Mouse (Mus musculus) G1E (cell line): ENCODE measurements at regions not wholly inside any gene's neighbourhood (a gene's known extent, or its start where the extent isn't known, plus 50 kb on each side); places are given as distances from the start of the nearest gene placed in this dataset.

ENCODE experiments used
- ATAC-seq: 2 replicates; pipeline ENCODE4 v1.8.0; 2016; ENCODE audit warnings: mild to moderate bottlenecking; ENCODE audit not compliant: insufficient number of reproducible peaks, poor library complexity, low FRiP score, severe bottlenecking; ENCODE audit errors: extremely low read depth
- DNase-seq: peaks from one replicate; pipeline ENCODE4 v3.0.0; 2012; ENCODE audit warnings: low spot score
- H3K27me3 ChIP-seq: 2 replicates; pipeline ENCODE4 v1.6.1; 2012; ENCODE audit warnings: mild to moderate bottlenecking, low read length, inconsistent platforms; ENCODE audit not compliant: insufficient read depth
- H3K36me3 ChIP-seq: replicated peaks from 2 replicates; pipeline ENCODE3; 2012; ENCODE audit warnings: mild to moderate bottlenecking, inconsistent platforms
- H3K4me1 ChIP-seq: 2 replicates; pipeline ENCODE4 v1.6.1; 2012; ENCODE audit warnings: low read depth, low read length, inconsistent platforms, mixed read lengths; ENCODE audit not compliant: insufficient read depth
- H3K4me3 ChIP-seq: 2 replicates; pipeline ENCODE4 v1.5.1; 2012; ENCODE audit warnings: low read depth, mild to moderate bottlenecking, inconsistent platforms, low read length, moderate library complexity, mixed read lengths
- H3K9me3 ChIP-seq: replicated peaks from 2 replicates; pipeline ENCODE4 v1.6.1; 2012; ENCODE audit warnings: inconsistent platforms
- CTCF ChIP-seq: IDR thresholded peaks from 2 replicates; pipeline ENCODE4 v1.5.1; 2012; ENCODE audit warnings: low read depth, low read length, inconsistent platforms, mixed read lengths
- GATA1 ChIP-seq: IDR thresholded peaks from 2 replicates; pipeline ENCODE4 v1.6.1; 2012; ENCODE audit warnings: borderline replicate concordance, low read length, inconsistent platforms, mixed read lengths
- GATA2 ChIP-seq: IDR thresholded peaks from 2 replicates; pipeline ENCODE4 v1.6.1; 2012; ENCODE audit warnings: low read depth, low read length, inconsistent platforms, borderline replicate concordance
- POLR2AphosphoS5 ChIP-seq: IDR thresholded peaks from 2 replicates; pipeline ENCODE4 v1.6.1; 2012; ENCODE audit warnings: low read depth, low read length, inconsistent platforms; ENCODE audit not compliant: insufficient replicate concordance
- TAL1 ChIP-seq: conservative IDR thresholded peaks from 2 replicates; pipeline ENCODE4 v1.6.1; 2012; ENCODE audit warnings: low read depth, low read length, inconsistent platforms, mixed read lengths

DNA sequence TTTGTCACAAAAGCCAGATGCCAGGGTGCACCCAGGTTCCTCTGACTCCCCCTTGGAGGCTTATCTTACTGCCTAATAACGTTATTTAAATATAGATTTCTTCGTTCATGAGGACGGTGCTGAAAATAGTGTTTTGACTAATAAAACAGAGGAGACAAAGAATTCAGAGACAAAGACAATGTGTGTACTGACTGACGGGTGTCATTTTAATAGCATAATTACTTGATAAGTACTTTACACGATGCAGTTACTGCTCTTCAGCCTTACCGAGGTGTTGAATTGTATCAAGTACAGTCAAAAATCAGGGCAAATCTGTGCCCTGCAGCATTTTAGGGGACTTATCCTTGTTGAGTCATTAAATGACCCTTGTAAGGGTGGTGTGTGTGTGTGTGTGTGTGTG, 133.1 kb upstream of the Dnajc19 start:
- no peak for ATAC-seq
- no peak for DNase-seq
- Histone ChIP-seq H3K9me3 (no peaks in the 10 kb centered on the region), H3K4me1 (no peaks in the 10 kb centered on the region), H3K4me3 (no peak overlapping the region), H3K36me3 (no peaks in the 10 kb centered on the region), H3K27me3 (peaks cover 10% of the 10 kb centered on the region; the same call in 1 of the 2 replicates)
- TF ChIP-seq TAL1, result no peak
- no peak for TF ChIP-seq POLR2AphosphoS5
- TF ChIP-seq GATA2, result no peak
- no peak for TF ChIP-seq GATA1
- TF ChIP-seq CTCF, result no peak

DNA sequence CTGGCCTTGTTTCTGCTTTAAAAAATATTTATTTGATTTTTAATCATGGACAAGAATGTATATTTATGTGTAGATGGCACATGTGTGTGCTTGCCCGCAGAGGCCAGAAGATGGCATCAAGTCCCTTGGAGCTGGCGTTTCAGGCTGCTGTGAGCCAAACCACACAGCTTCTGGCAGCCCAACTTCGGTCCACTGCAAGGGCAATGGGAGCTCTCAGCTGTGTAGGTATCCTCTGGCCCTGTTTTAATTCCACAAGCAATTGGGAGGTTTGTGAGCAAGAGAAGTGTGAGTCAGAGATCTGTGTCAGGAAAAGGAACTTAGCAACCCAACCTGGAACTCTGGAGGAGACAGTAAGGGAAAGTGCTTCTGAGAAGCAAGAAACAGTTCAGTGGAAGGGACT, 125.3 kb upstream of the Dnajc19 start:
- peaks cover 2% of the 10 kb centered on the region; the same call in 1 of the 2 replicates for H3K27me3 ChIP-seq
- no peaks in the 10 kb centered on the region for H3K4me1 ChIP-seq
- H3K9me3 ChIP-seq, result no peaks in the 10 kb centered on the region
- no peak for TF ChIP-seq POLR2AphosphoS5
- no peak for TF ChIP-seq GATA2
- no peak for TF ChIP-seq GATA1
- no peak for TF ChIP-seq CTCF
- TF ChIP-seq TAL1, result no peak
- H3K36me3 ChIP-seq, result no peaks in the 10 kb centered on the region
- H3K4me3 ChIP-seq, result no peak overlapping the region
- DNase-seq (no peak), ATAC-seq (no peak)

GRCm38 (mm10) chr3:34198228-34198627, 117.1 kb upstream of the Dnajc19 start:
- TF ChIP-seq TAL1, result no peak
- no peak for TF ChIP-seq GATA2
- no peak for TF ChIP-seq POLR2AphosphoS5
- TF ChIP-seq GATA1, result no peak
- TF ChIP-seq CTCF, result no peak
- H3K9me3 ChIP-seq, result no peaks in the 10 kb centered on the region
- no peak for ATAC-seq
- no peak for DNase-seq
- no peak overlapping the region for H3K4me3 ChIP-seq
- peaks cover 12% of the 10 kb centered on the region for H3K27me3 ChIP-seq
- H3K36me3 ChIP-seq, result no peaks in the 10 kb centered on the region
- no peaks in the 10 kb centered on the region for H3K4me1 ChIP-seq

- H3K27me3 ChIP-seq, result peaks cover 12% of the 10 kb centered on the region
- no peaks in the 10 kb centered on the region for H3K36me3 ChIP-seq
- ATAC-seq (no peak), DNase-seq (no peak)
- no peaks in the 10 kb centered on the region for H3K4me1 ChIP-seq
- H3K4me3 ChIP-seq, result no peak overlapping the region
- TF ChIP-seq GATA2 (no peak), TAL1 (no peak), POLR2AphosphoS5 (no peak)
- no peaks in the 10 kb centered on the region for H3K9me3 ChIP-seq
These were observed 116.0 kb upstream of the Dnajc19 start for GRCm38 (mm10) chr3:34197163-34197455.

GRCm38 (mm10) chr3:34196451-34197162, 115.5 kb upstream of the Dnajc19 start:
- peaks cover 12% of the 10 kb centered on the region for H3K27me3 ChIP-seq
- TF ChIP-seq GATA1, result no peak
- no peak for TF ChIP-seq TAL1
- TF ChIP-seq GATA2, result no peak
- TF ChIP-seq CTCF, result no peak
- TF ChIP-seq POLR2AphosphoS5, result no peak
- no peak for ATAC-seq
- DNase-seq, result no peak
- H3K4me3 ChIP-seq, result no peak overlapping the region
- no peaks in the 10 kb centered on the region for H3K9me3 ChIP-seq
- no peaks in the 10 kb centered on the region for H3K4me1 ChIP-seq
- no peaks in the 10 kb centered on the region for H3K36me3 ChIP-seq

DNA sequence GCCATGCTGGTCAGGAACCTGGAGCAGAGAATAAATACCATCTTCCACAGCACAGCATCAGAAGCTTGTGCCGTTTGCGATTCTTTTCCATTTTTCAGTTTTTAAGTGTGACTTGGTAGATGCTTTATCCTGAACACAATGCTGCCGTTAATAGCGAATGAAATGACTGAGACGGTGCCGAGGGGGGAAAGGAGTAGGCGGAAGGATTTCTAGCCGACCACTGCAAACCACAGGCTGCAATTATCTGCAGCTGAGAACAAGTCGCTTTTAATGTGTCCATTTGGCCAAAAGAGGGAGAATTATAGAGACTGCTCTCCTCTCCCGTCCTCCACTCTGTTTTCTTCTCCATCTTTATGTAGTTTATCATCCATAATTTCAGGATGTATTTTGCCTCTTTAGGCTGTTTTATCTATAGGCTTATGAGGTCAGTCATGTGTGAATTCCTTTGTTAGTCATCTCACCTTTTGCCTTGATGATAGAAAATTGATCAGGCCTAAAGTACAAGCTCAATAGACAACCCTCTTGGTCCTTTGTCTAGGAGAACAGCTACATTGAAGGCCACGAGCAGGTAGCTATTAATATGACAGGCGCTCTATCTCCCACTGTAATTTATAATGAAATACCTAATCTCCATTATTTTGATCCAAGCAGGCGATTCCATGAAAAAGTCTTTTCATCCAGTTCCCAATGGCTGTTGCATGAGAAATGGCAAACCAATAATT, 114.8 kb upstream of the Dnajc19 start:
- Histone ChIP-seq H3K4me1 (no peaks in the 10 kb centered on the region), H3K27me3 (peaks cover 12% of the 10 kb centered on the region), H3K36me3 (no peaks in the 10 kb centered on the region), H3K9me3 (no peaks in the 10 kb centered on the region), H3K4me3 (no peak overlapping the region)
- no peak for ATAC-seq
- no peak for DNase-seq
- TF ChIP-seq CTCF (no peak), TAL1 (no peak), POLR2AphosphoS5 (no peak), GATA1 (no peak), GATA2 (no peak)

GRCm38 (mm10) chr3:34173416-34174097, 92.4 kb upstream of the Dnajc19 start:
- DNase-seq (no peak), ATAC-seq (no peak)
- no peak for TF ChIP-seq POLR2AphosphoS5
- TF ChIP-seq TAL1, result no peak
- no peak for TF ChIP-seq GATA1
- TF ChIP-seq GATA2, result no peak
- TF ChIP-seq CTCF, result no peak
- H3K4me3 ChIP-seq, result no peak overlapping the region
- H3K4me1 ChIP-seq, result no peaks in the 10 kb centered on the region
- H3K27me3 ChIP-seq, result no peaks in the 10 kb centered on the region
- no peaks in the 10 kb centered on the region for H3K36me3 ChIP-seq
- H3K9me3 ChIP-seq, result no peaks in the 10 kb centered on the region
